Mouse (Mus musculus): Measurements from ENCODE around the gene Tsc22d3. TPM values are rescaled to one million over a fixed set of nuclear protein-coding genes. Genes with fewer than 3 reads are reported as not detected.
A peak's percentile ranks its signal among the peaks of the same experiment; 100 is the strongest.

Gene Tsc22d3
- 90.3 and 109 TPM in 2 replicates for polyA plus RNA-seq (2016; fragmentation: Nextera tagmentation; extraction: Ambion mirVana)

GRCm38 (mm10) chrX:140600410-140601109 lies at the start of gene Tsc22d3:
TSS of gene Tsc22d3 (minus strand) at chrX:140600659.
- no peak within 1 kb of the TSS for H3K27ac ChIP-seq
- peak within 1 kb of the TSS; percentile 58 for H3K4me3 ChIP-seq
- H3K27me3 ChIP-seq (ENCODE audit: low read depth, poor library complexity, severe bottlenecking) = peaks cover 100% of the 10 kb centered on the region
- peaks cover 4% of the 10 kb centered on the region; the same call in 1 of the 2 replicates for H3K9me3 ChIP-seq (replicated peaks)
- H3K36me3 ChIP-seq = no peaks in the 10 kb centered on the region
- peaks cover 10% of the 10 kb centered on the region for H3K4me1 ChIP-seq
- peak; percentile 41 for DNase-seq (ENCODE audit: low spot score)
- WGBS = 20% methylated on average over 28 of the region's 28 CpGs

- Histone ChIP-seq H3K4me3 (no peak overlapping the region), H3K9me3 (replicated peaks) (no peaks in the 10 kb centered on the region), H3K27me3 (ENCODE audit: low read depth, poor library complexity, severe bottlenecking) (peaks cover 65% of the 10 kb centered on the region), H3K27ac (no peak overlapping the region), H3K4me1 (no peaks in the 10 kb centered on the region), H3K36me3 (no peaks in the 10 kb centered on the region)
- no peak for DNase-seq (ENCODE audit: low spot score)
- WGBS = 58% methylated on average over 2 of the region's 2 CpGs
Measured at GRCm38 (mm10) chrX:140639592-140639991, 39.1 kb upstream of the Tsc22d3 start.

DNA sequence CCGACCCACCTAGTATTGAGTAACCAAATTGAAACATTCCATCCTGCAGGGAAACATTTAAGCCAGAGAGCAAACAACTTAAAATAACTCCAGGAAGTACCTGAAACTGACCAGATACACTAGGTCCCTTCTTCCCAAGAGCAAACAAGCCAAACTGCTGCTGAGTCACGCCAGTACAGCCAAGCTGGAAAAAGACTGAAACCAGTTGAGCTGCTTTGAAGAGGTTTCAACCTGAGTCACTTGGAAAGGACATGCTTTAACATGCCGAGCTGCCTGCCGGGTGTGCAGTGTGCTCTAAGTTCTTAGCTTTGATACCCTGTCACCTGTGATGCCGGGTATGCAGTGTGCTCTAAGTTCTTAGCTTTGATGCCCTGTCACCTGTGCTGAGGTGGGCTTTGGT lies 37.6 kb upstream of the Tsc22d3 start:
- Histone ChIP-seq H3K27ac (no peak overlapping the region), H3K36me3 (no peaks in the 10 kb centered on the region), H3K4me3 (no peak overlapping the region), H3K27me3 (ENCODE audit: low read depth, poor library complexity, severe bottlenecking) (peaks cover 64% of the 10 kb centered on the region), H3K9me3 (replicated peaks) (no peaks in the 10 kb centered on the region), H3K4me1 (no peaks in the 10 kb centered on the region)
- no peak for DNase-seq (ENCODE audit: low spot score)
- WGBS = 81% methylated on average over 5 of the region's 5 CpGs

- H3K36me3 ChIP-seq = no peaks in the 10 kb centered on the region
- no peak overlapping the region for H3K4me3 ChIP-seq
- WGBS = 61% methylated on average over 12 of the region's 12 CpGs
- peaks cover 73% of the 10 kb centered on the region for H3K27me3 ChIP-seq (ENCODE audit: low read depth, poor library complexity, severe bottlenecking)
- no peak overlapping the region for H3K27ac ChIP-seq
- no peaks in the 10 kb centered on the region for H3K9me3 ChIP-seq (replicated peaks)
- DNase-seq (ENCODE audit: low spot score) = no peak
- H3K4me1 ChIP-seq = no peaks in the 10 kb centered on the region
Measured at GRCm38 (mm10) chrX:140624875-140625594, 24.6 kb upstream of the Tsc22d3 start.

GRCm38 (mm10) chrX:140609938-140610337 lies 9.5 kb upstream of the Tsc22d3 start:
- no peak for DNase-seq (ENCODE audit: low spot score)
- H3K4me3 ChIP-seq = no peak overlapping the region
- no peaks in the 10 kb centered on the region for H3K36me3 ChIP-seq
- H3K9me3 ChIP-seq (replicated peaks) = no peaks in the 10 kb centered on the region
- no peak overlapping the region for H3K27ac ChIP-seq
- H3K4me1 ChIP-seq = no peaks in the 10 kb centered on the region
- H3K27me3 ChIP-seq (ENCODE audit: low read depth, poor library complexity, severe bottlenecking) = peaks cover 97% of the 10 kb centered on the region
- 93% methylated on average over 4 of the region's 4 CpGs for WGBS

GRCm38 (mm10) chrX:140601884-140602283 lies 1.4 kb upstream of the Tsc22d3 start:
- Histone ChIP-seq H3K27me3 (ENCODE audit: low read depth, poor library complexity, severe bottlenecking) (peaks cover 100% of the 10 kb centered on the region), H3K9me3 (replicated peaks) (peaks cover 4% of the 10 kb centered on the region; the same call in 1 of the 2 replicates), H3K27ac (no peak overlapping the region), H3K4me3 (no peak overlapping the region), H3K4me1 (peaks cover 10% of the 10 kb centered on the region), H3K36me3 (no peaks in the 10 kb centered on the region)
- 70% methylated on average over 3 of the region's 3 CpGs for WGBS
- no peak for DNase-seq (ENCODE audit: low spot score)

DNA sequence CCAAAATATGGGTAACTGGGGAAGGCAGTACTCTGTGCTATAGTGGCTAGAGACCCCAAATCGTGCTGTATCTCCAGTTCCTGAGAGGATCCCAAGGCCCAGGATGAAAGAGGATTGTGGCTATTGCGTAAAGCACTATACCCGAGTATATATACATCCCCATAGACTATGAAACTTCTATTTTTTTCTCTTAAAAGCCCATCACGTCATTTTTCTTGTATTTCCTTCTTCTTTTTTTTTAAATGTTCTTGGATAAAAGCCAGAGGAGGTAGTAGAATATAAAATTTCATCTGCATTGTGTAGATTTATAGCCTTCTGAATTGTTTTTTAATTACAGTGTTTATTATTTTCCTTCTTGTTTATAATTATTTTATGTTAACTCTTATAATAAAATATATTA lies 852 bp upstream of the Tsc22d3 start:
- Histone ChIP-seq H3K4me1 (peaks cover 10% of the 10 kb centered on the region), H3K4me3 (no peak overlapping the region), H3K27me3 (ENCODE audit: low read depth, poor library complexity, severe bottlenecking) (peaks cover 100% of the 10 kb centered on the region), H3K36me3 (no peaks in the 10 kb centered on the region), H3K9me3 (replicated peaks) (peaks cover 4% of the 10 kb centered on the region; the same call in 1 of the 2 replicates), H3K27ac (no peak overlapping the region)
- no peak for DNase-seq (ENCODE audit: low spot score)
- 69% methylated on average over 4 of the region's 4 CpGs for whole genome bisulfite sequencing

GRCm38 (mm10) chrX:140599561-140600409 lies 674 bp downstream of the Tsc22d3 start:
- H3K4me3 ChIP-seq = peak overlapping the region; percentile 58
- H3K27ac ChIP-seq = no peak overlapping the region
- peak; percentile 33 for DNase-seq (ENCODE audit: low spot score)
- no peaks in the 10 kb centered on the region for H3K36me3 ChIP-seq
- H3K27me3 ChIP-seq (ENCODE audit: low read depth, poor library complexity, severe bottlenecking) = peaks cover 98% of the 10 kb centered on the region
- 12% methylated on average over 57 of the region's 78 CpGs for WGBS
- peaks cover 10% of the 10 kb centered on the region for H3K4me1 ChIP-seq
- peaks cover 4% of the 10 kb centered on the region; the same call in 1 of the 2 replicates for H3K9me3 ChIP-seq (replicated peaks)

GRCm38 (mm10) chrX:140598850-140599560 lies 1.5 kb downstream of the Tsc22d3 start:
- Histone ChIP-seq H3K4me1 (peaks cover 10% of the 10 kb centered on the region), H3K36me3 (no peaks in the 10 kb centered on the region), H3K4me3 (peak overlapping the region; percentile 58), H3K9me3 (replicated peaks) (peaks cover 4% of the 10 kb centered on the region; the same call in 1 of the 2 replicates), H3K27ac (0 out of 2 replicates have a peak overlapping the region, but pooled peaks have one; percentile 42), H3K27me3 (ENCODE audit: low read depth, poor library complexity, severe bottlenecking) (peaks cover 98% of the 10 kb centered on the region)
- WGBS = 22% methylated on average over 46 of the region's 109 CpGs
- DNase-seq (ENCODE audit: low spot score) = peak; percentile 51

GRCm38 (mm10) chrX:140598194-140598849 lies 2.1 kb downstream of the Tsc22d3 start:
- Histone ChIP-seq H3K27me3 (ENCODE audit: low read depth, poor library complexity, severe bottlenecking) (peaks cover 98% of the 10 kb centered on the region), H3K36me3 (no peaks in the 10 kb centered on the region), H3K9me3 (replicated peaks) (peaks cover 4% of the 10 kb centered on the region; the same call in 1 of the 2 replicates), H3K4me3 (peak overlapping the region; percentile 58), H3K27ac (0 out of 2 replicates have a peak overlapping the region, but pooled peaks have one; percentile 42), H3K4me1 (peaks cover 10% of the 10 kb centered on the region)
- peak; percentile 42 for DNase-seq (ENCODE audit: low spot score)
- WGBS = 14% methylated on average over 40 of the region's 48 CpGs

DNA sequence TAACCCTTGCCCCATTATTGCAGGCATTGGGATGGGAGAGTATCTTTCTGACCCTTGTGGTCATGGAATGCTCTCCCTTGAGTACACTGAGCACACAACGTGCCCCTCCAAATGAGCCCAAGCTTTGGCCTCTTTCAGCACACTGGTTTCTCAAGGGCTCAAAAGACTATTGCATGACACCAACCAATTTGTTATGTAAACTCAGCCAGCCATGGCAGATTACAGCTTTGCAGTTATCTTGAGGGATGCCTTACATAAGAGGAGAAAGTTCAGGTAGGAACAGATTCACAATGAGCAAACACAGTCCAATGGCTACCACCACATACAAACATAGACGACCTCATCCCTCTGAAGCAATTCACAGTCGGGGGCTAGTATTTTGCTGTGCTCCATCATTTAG lies 9.3 kb downstream of the Tsc22d3 start:
- peaks cover 97% of the 10 kb centered on the region for H3K27me3 ChIP-seq (ENCODE audit: low read depth, poor library complexity, severe bottlenecking)
- WGBS = 83% methylated on average over 3 of the region's 3 CpGs

More for the DNA sequence above, 9.3 kb downstream of the Tsc22d3 start:
- Histone ChIP-seq H3K4me3 (no peak overlapping the region), H3K4me1 (no peaks in the 10 kb centered on the region), H3K36me3 (no peaks in the 10 kb centered on the region), H3K27ac (no peak overlapping the region), H3K9me3 (replicated peaks) (no peaks in the 10 kb centered on the region)
- no peak for DNase-seq (ENCODE audit: low spot score)
